Mouse (Mus musculus) E14TG2a.4 (cell line): ENCODE results near the gene Usp16.

Experiments
- H3K27me3 ChIP-seq: 2 replicates; pipeline ENCODE4 v1.6.1; 2014; ENCODE audit warnings: low read length, control low read depth; ENCODE audit not compliant: insufficient read depth
- H3K36me3 ChIP-seq: 2 replicates; pipeline ENCODE4 v1.6.1; 2014; ENCODE audit warnings: low read length, control low read depth; ENCODE audit not compliant: insufficient read depth
- H3K4me1 ChIP-seq: replicated peaks from 2 replicates; pipeline ENCODE4 v1.6.1; 2014; ENCODE audit warnings: low read depth, low read length, control low read depth
- H3K4me3 ChIP-seq: replicated peaks from 2 replicates; pipeline ENCODE4 v1.5.1; 2014; ENCODE audit warnings: mild to moderate bottlenecking, low read length
- H3K9me3 ChIP-seq: 2 replicates; pipeline ENCODE4 v1.6.1; 2014; ENCODE audit warnings: low read length, control low read depth
- CTCF ChIP-seq: conservative IDR thresholded peaks from 2 replicates; pipeline ENCODE4 v1.5.1; 2014; ENCODE audit warnings: low read length
- NANOG ChIP-seq: IDR thresholded peaks from 2 replicates; pipeline ENCODE4 v1.6.1; 2014; ENCODE audit warnings: borderline replicate concordance, low read length, mixed read lengths
- POU5F1 ChIP-seq: IDR thresholded peaks from 2 replicates; pipeline ENCODE4 v1.6.1; 2014; ENCODE audit warnings: low read length, borderline replicate concordance

Gene Usp16

GRCm38 (mm10) chr16:87527553-87528249 is 73.2 kb downstream of the Usp16 start:
- TF ChIP-seq POU5F1, result no peak
- TF ChIP-seq CTCF, result no peak
- no peak for TF ChIP-seq NANOG
- H3K27me3 ChIP-seq, result 0 out of 2 replicates have a peak, but pooled peaks cover 3% of the 10 kb centered on the region
- no peaks in the 10 kb centered on the region for H3K36me3 ChIP-seq
- H3K9me3 ChIP-seq, result no peaks in the 10 kb centered on the region
- H3K4me1 ChIP-seq, result no peaks in the 10 kb centered on the region
- no peak overlapping the region for H3K4me3 ChIP-seq

GRCm38 (mm10) chr16:87528755-87529154 is 74.3 kb downstream of the Usp16 start:
- no peaks in the 10 kb centered on the region for H3K4me1 ChIP-seq
- no peaks in the 10 kb centered on the region for H3K9me3 ChIP-seq
- H3K4me3 ChIP-seq, result no peak overlapping the region
- TF ChIP-seq NANOG (no peak), CTCF (no peak), POU5F1 (no peak)
- no peaks in the 10 kb centered on the region for H3K36me3 ChIP-seq
- 0 out of 2 replicates have a peak, but pooled peaks cover 3% of the 10 kb centered on the region for H3K27me3 ChIP-seq
